Mouse (Mus musculus): ENCODE results near the gene Pde4dip. TPM values are rescaled to one million over a fixed set of nuclear protein-coding genes. Genes with fewer than 3 reads are reported as not detected.

Gene Pde4dip
- total and polyA plus RNA-seq, 2 experiments from 2014 or later = 47.6 to 93.6 TPM

- Histone ChIP-seq H3K9ac (replicated peaks; ENCODE audit: low read length, poor library complexity, severe bottlenecking) (no peak overlapping the region), H3K36me3 (ENCODE audit: insufficient read depth, low read length) (peaks cover 10% of the 10 kb centered on the region; the same call in 1 of the 2 replicates), H3K27me3 (ENCODE audit: insufficient read depth, low read length) (no peaks in the 10 kb centered on the region), H3K4me2 (ENCODE audit: low read depth, low read length, poor library complexity, severe bottlenecking) (no peak overlapping the region), H3K4me3 (ENCODE audit: low read depth, low read length) (no peak overlapping the region), H3K9me3 (ENCODE audit: low read length) (no peaks in the 10 kb centered on the region), H3K27ac (ENCODE audit: low read depth, low read length) (no peak overlapping the region), H3K4me1 (ENCODE audit: insufficient read depth, low read length) (no peaks in the 10 kb centered on the region)
- no peak for DNase-seq (ENCODE audit: low spot score)
- WGBS = 70% methylated on average over 2 of the region's 2 CpGs
- TF ChIP-seq CTCF (IDR thresholded peaks at IDR 0.05) = no peak
- no peak for ATAC-seq (ENCODE audit: low FRiP score)
Measured at GRCm38 (mm10) chr3:97909737-97910136, 21.2 kb upstream of the Pde4dip start.

GRCm38 (mm10) chr3:97901586-97901985 lies 13.1 kb upstream of the Pde4dip start:
- peak; percentile 17; the same call in 1 of the 2 replicates for ATAC-seq (ENCODE audit: low FRiP score)
- 23% methylated on average over 5 of the region's 5 CpGs for WGBS

GRCm38 (mm10) chr3:97900516-97901490 lies 12.3 kb upstream of the Pde4dip start, which contains the start of gene Sec22b:
Gene Sec22b, plus strand, starts transcription at chr3:97901190.
- Histone ChIP-seq H3K27me3 (ENCODE audit: insufficient read depth, low read length) (no peaks in the 10 kb centered on the region), H3K9ac (replicated peaks; ENCODE audit: low read length, poor library complexity, severe bottlenecking) (peak within 1 kb of the TSS; percentile 87), H3K4me2 (ENCODE audit: low read depth, low read length, poor library complexity, severe bottlenecking) (peak within 1 kb of the TSS; percentile 81), H3K4me1 (ENCODE audit: insufficient read depth, low read length) (peaks cover 3% of the 10 kb centered on the region; the same call in 1 of the 2 replicates), H3K9me3 (ENCODE audit: low read length) (no peaks in the 10 kb centered on the region), H3K36me3 (ENCODE audit: insufficient read depth, low read length) (no peaks in the 10 kb centered on the region), H3K4me3 (ENCODE audit: low read depth, low read length) (peak within 1 kb of the TSS; percentile 96), H3K27ac (ENCODE audit: low read depth, low read length) (peak within 1 kb of the TSS; percentile 59; the same call in 1 of the 2 replicates)
- ATAC-seq (ENCODE audit: low FRiP score) (peak; percentile 82), DNase-seq (ENCODE audit: low spot score) (peak; percentile 93)
- TF ChIP-seq CTCF (IDR thresholded peaks at IDR 0.05) = peak; percentile 21; the same call in 1 of the 2 replicates
- 5% methylated on average over 41 of the region's 41 CpGs for WGBS

More at GRCm38 (mm10) chr3:97901586-97901985, 13.1 kb upstream of the Pde4dip start:
- H3K4me1 ChIP-seq (ENCODE audit: insufficient read depth, low read length) = peaks cover 3% of the 10 kb centered on the region; the same call in 1 of the 2 replicates
- H3K27ac ChIP-seq (ENCODE audit: low read depth, low read length) = no peak overlapping the region
- peak overlapping the region; percentile 81 for H3K4me2 ChIP-seq (ENCODE audit: low read depth, low read length, poor library complexity, severe bottlenecking)
- peak overlapping the region; percentile 96 for H3K4me3 ChIP-seq (ENCODE audit: low read depth, low read length)
- H3K9ac ChIP-seq (replicated peaks; ENCODE audit: low read length, poor library complexity, severe bottlenecking) = peak overlapping the region; percentile 87
- no peak for TF ChIP-seq CTCF (IDR thresholded peaks at IDR 0.05)
- no peak for DNase-seq (ENCODE audit: low spot score)
- H3K9me3 ChIP-seq (ENCODE audit: low read length) = no peaks in the 10 kb centered on the region
- H3K36me3 ChIP-seq (ENCODE audit: insufficient read depth, low read length) = no peaks in the 10 kb centered on the region
- H3K27me3 ChIP-seq (ENCODE audit: insufficient read depth, low read length) = no peaks in the 10 kb centered on the region

GRCm38 (mm10) chr3:97898381-97898780 lies 9.9 kb upstream of the Pde4dip start:
- Histone ChIP-seq H3K36me3 (ENCODE audit: insufficient read depth, low read length) (no peaks in the 10 kb centered on the region), H3K4me2 (ENCODE audit: low read depth, low read length, poor library complexity, severe bottlenecking) (no peak overlapping the region), H3K9me3 (ENCODE audit: low read length) (no peaks in the 10 kb centered on the region), H3K4me1 (ENCODE audit: insufficient read depth, low read length) (peaks cover 3% of the 10 kb centered on the region; the same call in 1 of the 2 replicates), H3K4me3 (ENCODE audit: low read depth, low read length) (no peak overlapping the region), H3K27me3 (ENCODE audit: insufficient read depth, low read length) (no peaks in the 10 kb centered on the region), H3K9ac (replicated peaks; ENCODE audit: low read length, poor library complexity, severe bottlenecking) (no peak overlapping the region), H3K27ac (ENCODE audit: low read depth, low read length) (no peak overlapping the region)
- WGBS = 79% methylated on average over 3 of the region's 3 CpGs
- TF ChIP-seq CTCF (IDR thresholded peaks at IDR 0.05) = no peak
- DNase-seq (ENCODE audit: low spot score) (no peak), ATAC-seq (ENCODE audit: low FRiP score) (no peak)

- ATAC-seq (ENCODE audit: low FRiP score) (peak; percentile 31; the same call in 1 of the 2 replicates), DNase-seq (ENCODE audit: low spot score) (no peak)
- Histone ChIP-seq H3K4me2 (ENCODE audit: low read depth, low read length, poor library complexity, severe bottlenecking) (no peak overlapping the region), H3K9ac (replicated peaks; ENCODE audit: low read length, poor library complexity, severe bottlenecking) (no peak overlapping the region), H3K4me1 (ENCODE audit: insufficient read depth, low read length) (no peaks in the 10 kb centered on the region), H3K27ac (ENCODE audit: low read depth, low read length) (no peak overlapping the region), H3K9me3 (ENCODE audit: low read length) (no peaks in the 10 kb centered on the region), H3K36me3 (ENCODE audit: insufficient read depth, low read length) (no peaks in the 10 kb centered on the region), H3K4me3 (ENCODE audit: low read depth, low read length) (no peak overlapping the region), H3K27me3 (ENCODE audit: insufficient read depth, low read length) (no peaks in the 10 kb centered on the region)
- WGBS = 50% methylated on average over 6 of the region's 6 CpGs
- peak; percentile 63 for TF ChIP-seq CTCF (IDR thresholded peaks at IDR 0.05)
Measured at GRCm38 (mm10) chr3:97894695-97895094, 6.2 kb upstream of the Pde4dip start.

- WGBS = 55% methylated on average over 6 of the region's 6 CpGs
- Histone ChIP-seq H3K36me3 (ENCODE audit: insufficient read depth, low read length) (no peaks in the 10 kb centered on the region), H3K9me3 (ENCODE audit: low read length) (no peaks in the 10 kb centered on the region), H3K27ac (ENCODE audit: low read depth, low read length) (no peak overlapping the region), H3K4me3 (ENCODE audit: low read depth, low read length) (no peak overlapping the region), H3K9ac (replicated peaks; ENCODE audit: low read length, poor library complexity, severe bottlenecking) (no peak overlapping the region), H3K27me3 (ENCODE audit: insufficient read depth, low read length) (no peaks in the 10 kb centered on the region), H3K4me2 (ENCODE audit: low read depth, low read length, poor library complexity, severe bottlenecking) (no peak overlapping the region), H3K4me1 (ENCODE audit: insufficient read depth, low read length) (no peaks in the 10 kb centered on the region)
- no peak for TF ChIP-seq CTCF (IDR thresholded peaks at IDR 0.05)
- DNase-seq (ENCODE audit: low spot score) = no peak
- no peak for ATAC-seq (ENCODE audit: low FRiP score)
Measured at GRCm38 (mm10) chr3:97890205-97890604, 1.7 kb upstream of the Pde4dip start.

Data from midbrain, postnatal 0 days (tissue).